Mouse (Mus musculus) hindbrain, embryonic 10.5 days (tissue): ENCODE data around the gene Nsf. TPM values are rescaled to one million over a fixed set of nuclear protein-coding genes. Genes with fewer than 3 reads are reported as not detected.
"Not testable (repeated sequence)": the region's sequence is repeated elsewhere in the genome, so short reads cannot be mapped to it uniquely, and the experiment has no call there.

Experiments used
- DNase-seq: peaks from one replicate; pipeline ENCODE4 v3.0.0-alpha.2; 2017; ENCODE audit warnings: low spot score
- H3K27ac ChIP-seq: fragments of 300-500 bp; sonication (generic); 2 replicates; pipeline ENCODE4 v1.5.1; 2016; ENCODE audit warnings: mild to moderate bottlenecking, moderate library complexity
- H3K27me3 ChIP-seq: fragments of 300-500 bp; sonication (generic); 2 replicates; pipeline ENCODE4 v1.6.1; 2016; ENCODE audit warnings: mild to moderate bottlenecking; ENCODE audit not compliant: poor library complexity, insufficient read depth, severe bottlenecking
- H3K36me3 ChIP-seq: fragments of 300-500 bp; sonication (generic); 2 replicates; pipeline ENCODE4 v1.6.1; 2016; ENCODE audit warnings: mild to moderate bottlenecking, moderate library complexity
- H3K4me1 ChIP-seq: fragments of 300-500 bp; sonication (generic); replicated peaks from 2 replicates; pipeline ENCODE4 v1.6.1; 2016; ENCODE audit warnings: mild to moderate bottlenecking
- H3K4me3 ChIP-seq: fragments of 300-500 bp; sonication (generic); 2 replicates; pipeline ENCODE4 v1.5.1; 2016; ENCODE audit warnings: mild to moderate bottlenecking, moderate library complexity
- H3K9me3 ChIP-seq: fragments of 300-500 bp; sonication (generic); 2 replicates; pipeline ENCODE4 v1.6.1; 2016; ENCODE audit warnings: mild to moderate bottlenecking, moderate library complexity
- WGBS: fragments of 180-500 bp; shearing (Covaris S2); methylation state at CpG from one replicate; pipeline ENCODE4 v1.1.7; 2016; 5-methylcytosine and 5-hydroxymethylcytosine counted together
- polyA plus RNA-seq: library from polyadenylated mRNA; unstranded; fragments of >200 nt; fragmentation: Nextera tagmentation; extraction: Ambion mirVana; gene quantifications from 2 replicates; pipeline ENCODE4 v1.2.1, GENCODE M21; 2016

Nsf gene
- polyA plus RNA-seq, 1 experiment from 2014 or later: 53.1 TPM

GRCm38 (mm10) chr11:103905506-103905905, 48.4 kb downstream of the Nsf start:
- Histone ChIP-seq H3K9me3 (no peaks in the 10 kb centered on the region), H3K4me1 (peaks cover 9% of the 10 kb centered on the region), H3K36me3 (peaks cover 28% of the 10 kb centered on the region), H3K27me3 (no peaks in the 10 kb centered on the region), H3K4me3 (no peak overlapping the region), H3K27ac (no peak overlapping the region)
- no peak for DNase-seq
- WGBS: 87% methylated on average over 9 of the region's 9 CpGs

DNA sequence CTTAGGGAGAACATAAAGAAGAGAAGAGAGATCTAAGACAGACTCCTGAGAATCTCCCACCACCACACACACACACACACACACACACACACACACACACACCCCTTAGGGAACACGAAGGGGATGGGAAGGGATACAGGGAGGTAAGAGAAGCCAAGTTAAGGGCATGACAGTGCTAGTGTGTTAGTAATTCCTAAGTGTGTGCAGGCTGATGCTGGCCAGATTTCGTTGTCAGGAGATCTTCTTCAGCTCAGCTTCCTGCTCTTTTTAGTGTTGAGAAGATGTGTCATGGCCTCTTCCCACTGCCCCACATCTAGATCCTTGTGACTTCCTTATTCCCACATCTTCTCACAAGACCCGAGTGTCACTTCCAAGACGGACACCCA, 52.3 kb downstream of the Nsf start:
- Histone ChIP-seq H3K36me3 (peaks cover 10% of the 10 kb centered on the region), H3K4me1 (peaks cover 5% of the 10 kb centered on the region), H3K27ac (no peak overlapping the region), H3K9me3 (no peaks in the 10 kb centered on the region), H3K4me3 (no peak overlapping the region), H3K27me3 (no peaks in the 10 kb centered on the region)
- DNase-seq: no peak
- WGBS: 94% methylated on average over 4 of the region's 4 CpGs

- H3K36me3 ChIP-seq: peaks cover 10% of the 10 kb centered on the region
- no peak for DNase-seq
- H3K27ac ChIP-seq: no peak overlapping the region
- WGBS: 72% methylated on average over 20 of the region's 20 CpGs
- no peaks in the 10 kb centered on the region for H3K27me3 ChIP-seq
- H3K4me3 ChIP-seq: no peak overlapping the region
- no peaks in the 10 kb centered on the region for H3K4me1 ChIP-seq
- no peaks in the 10 kb centered on the region for H3K9me3 ChIP-seq
Measured at GRCm38 (mm10) chr11:103900803-103901580, 52.9 kb downstream of the Nsf start.

DNA sequence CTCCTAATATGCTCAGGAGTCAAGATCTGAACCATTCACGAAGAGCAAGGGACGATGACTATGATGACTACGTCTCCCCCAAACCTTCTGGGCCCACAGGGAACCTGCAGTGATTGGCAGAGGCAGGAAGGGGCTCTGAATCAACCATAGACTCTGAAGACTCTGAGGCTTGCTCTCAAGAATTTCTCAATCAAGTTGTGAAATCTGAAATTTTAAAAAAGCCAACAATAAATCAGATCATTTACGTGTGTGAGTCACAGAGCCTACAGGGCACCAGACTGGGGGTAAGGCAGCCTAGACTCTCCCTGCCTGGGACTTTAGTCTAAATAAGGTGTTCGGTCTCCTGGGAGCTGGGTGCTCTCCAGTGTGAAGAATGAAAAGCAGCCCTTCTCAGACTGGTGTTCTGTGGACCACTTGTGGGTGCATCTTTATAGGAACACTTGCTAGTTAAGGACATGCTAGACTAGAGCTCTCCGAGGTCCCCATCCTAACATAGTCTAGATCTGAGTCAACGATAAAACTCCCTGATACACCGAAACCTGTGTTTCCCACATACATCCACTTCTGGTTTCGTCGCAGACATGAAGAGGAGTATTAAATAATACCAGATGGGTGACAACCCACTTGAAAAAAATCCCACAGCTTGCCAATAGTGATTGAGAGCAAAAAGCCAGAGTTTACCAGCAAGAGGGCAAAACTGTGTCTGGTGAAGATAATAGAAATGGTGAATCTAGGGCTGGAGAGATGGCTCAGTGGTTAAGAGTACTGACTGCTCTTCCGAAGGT, 56.7 kb downstream of the Nsf start:
- H3K27me3 ChIP-seq: no peaks in the 10 kb centered on the region
- DNase-seq: no peak
- no peak overlapping the region for H3K4me3 ChIP-seq
- no peak overlapping the region for H3K27ac ChIP-seq
- H3K9me3 ChIP-seq: no peaks in the 10 kb centered on the region
- WGBS: 93% methylated on average over 11 of the region's 11 CpGs
- no peaks in the 10 kb centered on the region for H3K4me1 ChIP-seq
- H3K36me3 ChIP-seq: peaks cover 19% of the 10 kb centered on the region

DNA sequence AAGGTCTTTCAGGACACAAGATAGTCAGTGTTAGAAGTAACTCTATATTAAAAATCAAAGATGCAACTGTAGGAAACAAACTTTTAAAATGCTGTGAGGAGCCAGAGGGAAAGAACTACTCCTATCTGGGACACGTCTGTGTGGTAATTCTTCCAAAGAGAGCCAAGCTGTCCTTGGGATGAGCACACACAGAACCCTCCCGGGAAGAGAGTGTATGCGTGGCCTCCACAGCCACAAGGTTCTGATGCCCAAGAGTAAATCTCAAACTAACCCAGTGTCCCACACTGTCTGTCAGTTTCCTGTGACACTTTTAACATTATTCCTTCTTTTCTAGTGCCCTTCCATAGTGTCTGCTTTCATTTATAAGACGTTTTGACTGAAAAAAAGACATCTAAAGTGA, 57.8 kb downstream of the Nsf start:
- H3K36me3 ChIP-seq: peaks cover 19% of the 10 kb centered on the region
- DNase-seq: no peak
- no peak overlapping the region for H3K27ac ChIP-seq
- no peaks in the 10 kb centered on the region for H3K4me1 ChIP-seq
- H3K9me3 ChIP-seq: no peaks in the 10 kb centered on the region
- H3K4me3 ChIP-seq: no peak overlapping the region
- 88% methylated on average over 4 of the region's 4 CpGs for WGBS
- H3K27me3 ChIP-seq: no peaks in the 10 kb centered on the region

DNA sequence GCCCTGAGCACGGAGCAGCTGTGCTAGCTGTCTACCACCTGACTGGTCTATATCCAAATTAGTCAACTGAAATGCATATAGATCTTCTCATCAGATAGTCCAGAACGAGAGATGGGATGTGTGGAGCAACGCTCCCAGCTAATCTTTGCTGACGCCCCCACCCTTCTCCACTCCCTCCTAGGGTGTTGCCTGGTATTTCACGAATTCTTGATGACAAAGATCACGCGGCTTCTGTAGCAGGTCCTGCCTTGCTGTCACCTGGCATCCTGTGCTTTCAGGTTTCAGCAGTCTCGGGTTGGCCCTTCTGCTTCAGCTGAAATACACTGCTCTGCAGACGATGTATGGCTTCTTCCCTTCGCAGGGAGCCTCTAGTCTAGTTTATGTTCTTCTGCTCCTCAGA, 61.0 kb downstream of the Nsf start:
- Histone ChIP-seq H3K27me3 (no peaks in the 10 kb centered on the region), H3K4me3 (no peak overlapping the region), H3K27ac (no peak overlapping the region), H3K9me3 (no peaks in the 10 kb centered on the region), H3K36me3 (peaks cover 11% of the 10 kb centered on the region), H3K4me1 (0 out of 2 replicates have a peak, but pooled peaks cover 9% of the 10 kb centered on the region)
- DNase-seq: no peak
- WGBS: 90% methylated on average over 10 of the region's 10 CpGs

GRCm38 (mm10) chr11:103891781-103892180, 62.1 kb downstream of the Nsf start:
- Histone ChIP-seq H3K36me3 (peaks cover 14% of the 10 kb centered on the region), H3K27ac (no peak overlapping the region), H3K27me3 (no peaks in the 10 kb centered on the region), H3K9me3 (no peaks in the 10 kb centered on the region), H3K4me3 (no peak overlapping the region), H3K4me1 (0 out of 2 replicates have a peak, but pooled peaks cover 9% of the 10 kb centered on the region)
- 80% methylated on average over 10 of the region's 10 CpGs for whole genome bisulfite sequencing
- DNase-seq: no peak

- no peak for DNase-seq
- Histone ChIP-seq H3K9me3 (no peaks in the 10 kb centered on the region), H3K4me1 (peaks cover 16% of the 10 kb centered on the region), H3K36me3 (peaks cover 14% of the 10 kb centered on the region), H3K4me3 (no peak overlapping the region), H3K27me3 (no peaks in the 10 kb centered on the region), H3K27ac (no peak overlapping the region)
- WGBS: 84% methylated on average over 23 of the region's 23 CpGs
Measured at GRCm38 (mm10) chr11:103890337-103891186, 63.3 kb downstream of the Nsf start.

DNA sequence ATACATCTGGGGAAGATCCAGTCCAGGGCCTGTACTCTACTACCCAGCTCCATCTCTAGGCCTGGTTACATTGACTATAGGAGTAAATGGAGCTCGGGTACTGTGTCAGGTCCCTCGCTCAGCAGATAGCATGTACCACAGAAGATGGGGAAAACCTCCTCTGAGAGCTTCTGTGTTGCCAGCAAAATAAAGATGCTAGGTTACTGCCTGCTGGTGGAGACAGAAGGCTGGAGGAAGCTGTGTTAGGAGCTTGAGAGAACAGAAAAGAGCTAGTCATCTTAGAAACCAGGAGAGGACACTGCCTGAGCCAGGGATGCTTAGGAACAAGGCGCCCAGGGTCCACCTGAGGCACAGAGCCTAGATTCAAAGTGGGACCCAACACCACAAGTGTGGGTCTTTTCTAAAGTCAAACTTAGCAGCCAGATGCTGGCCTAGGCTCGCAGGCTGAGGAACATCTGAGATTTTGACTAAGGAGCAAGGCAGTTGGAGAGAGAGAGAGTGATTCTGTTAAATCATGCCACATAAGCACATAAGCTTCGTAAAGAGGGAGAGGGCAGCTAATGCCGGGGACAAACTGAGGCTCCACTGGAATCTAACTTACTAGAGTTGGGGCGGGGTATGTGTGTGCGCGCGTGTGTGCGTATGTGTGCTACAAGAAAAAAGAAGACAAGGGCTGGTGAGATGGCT, 66.0 kb downstream of the Nsf start:
- WGBS: 96% methylated on average over 11 of the region's 11 CpGs
- Histone ChIP-seq H3K4me1 (peaks cover 34% of the 10 kb centered on the region), H3K4me3 (no peak overlapping the region), H3K27ac (no peak overlapping the region), H3K27me3 (no peaks in the 10 kb centered on the region), H3K9me3 (no peaks in the 10 kb centered on the region), H3K36me3 (peaks cover 22% of the 10 kb centered on the region)
- no peak for DNase-seq

DNA sequence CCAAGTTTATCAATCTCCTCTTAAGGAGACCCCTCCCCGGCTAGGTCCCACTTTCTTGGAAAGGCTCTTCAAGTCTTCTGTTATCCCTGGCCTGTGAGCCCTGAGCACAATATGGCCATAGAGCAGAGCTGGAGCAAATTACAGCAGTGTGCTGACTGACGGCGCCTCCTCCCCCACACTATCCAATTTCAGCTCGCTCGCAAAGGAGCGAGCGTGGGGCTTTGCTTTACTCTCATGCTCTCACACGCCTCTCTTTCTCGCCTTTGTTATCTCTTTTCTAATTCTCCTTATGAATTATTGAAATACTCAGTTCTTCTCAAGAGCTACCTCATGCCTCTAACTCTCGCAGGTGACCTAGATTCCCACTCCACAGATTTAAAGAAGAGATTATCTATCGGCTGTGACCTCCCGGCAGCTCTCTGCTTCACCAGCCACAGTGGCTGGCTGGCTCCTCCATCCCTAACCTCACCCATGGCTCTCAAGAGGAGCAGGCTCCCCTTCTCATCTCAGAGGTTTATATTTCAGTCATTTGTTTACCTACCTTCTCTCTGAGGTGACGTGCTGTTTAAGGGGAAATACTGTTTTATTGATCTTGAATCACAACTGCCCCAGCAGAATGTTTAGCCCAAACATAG, 69.0 kb downstream of the Nsf start:
- Histone ChIP-seq H3K27me3 (no peaks in the 10 kb centered on the region), H3K4me1 (peaks cover 26% of the 10 kb centered on the region), H3K9me3 (no peaks in the 10 kb centered on the region), H3K27ac (peak overlapping the region; percentile 83), H3K4me3 (peak overlapping the region; percentile 37), H3K36me3 (peaks cover 44% of the 10 kb centered on the region)
- DNase-seq: peak; percentile 68
- WGBS: 8% methylated on average over 13 of the region's 13 CpGs

DNA sequence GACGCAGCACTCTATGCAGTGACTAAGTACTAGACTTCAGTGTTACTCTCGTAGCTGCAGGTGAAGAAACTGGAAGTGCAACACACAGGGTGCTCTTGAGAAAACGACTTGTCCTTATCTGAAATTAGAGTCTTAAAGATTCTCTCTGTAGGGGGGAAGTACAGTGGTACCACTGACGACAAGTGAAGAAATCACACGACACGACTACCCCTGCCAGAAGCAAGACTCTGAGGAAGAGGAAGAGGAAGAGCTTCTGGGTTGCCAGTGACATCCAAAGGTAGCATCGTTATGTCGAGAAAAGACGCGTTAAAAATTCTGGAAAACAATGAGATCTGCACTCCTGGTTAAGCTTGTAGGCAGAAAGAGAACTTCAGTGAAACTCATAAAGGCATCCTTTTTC, 70.1 kb downstream of the Nsf start:
- peak overlapping the region; percentile 83; the same call in 1 of the 2 replicates for H3K27ac ChIP-seq
- H3K4me1 ChIP-seq: peaks cover 26% of the 10 kb centered on the region
- H3K9me3 ChIP-seq: no peaks in the 10 kb centered on the region
- 93% methylated on average over 10 of the region's 10 CpGs for WGBS
- H3K4me3 ChIP-seq: no peak overlapping the region
- peaks cover 47% of the 10 kb centered on the region for H3K36me3 ChIP-seq
- H3K27me3 ChIP-seq: no peaks in the 10 kb centered on the region
- no peak for DNase-seq

DNA sequence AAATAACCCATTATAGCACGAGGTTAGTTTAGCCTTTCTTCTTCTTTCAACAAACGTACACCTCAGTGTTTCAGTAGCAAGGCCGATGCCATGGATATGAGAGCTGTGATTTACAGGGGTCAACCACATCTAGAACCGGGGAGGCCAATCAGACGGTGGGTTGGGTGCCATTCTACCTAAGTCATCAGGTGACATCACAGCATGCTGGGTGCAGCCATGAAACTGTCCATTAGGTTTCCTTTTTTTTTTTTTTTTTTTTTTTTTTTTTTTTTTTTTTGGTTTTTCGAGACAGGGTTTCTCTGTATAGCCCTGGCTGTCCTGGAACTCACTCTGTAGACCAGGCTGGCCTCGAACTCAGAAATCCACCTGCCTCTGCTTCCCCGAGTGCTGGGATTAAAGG, 74.4 kb downstream of the Nsf start:
- H3K4me3 ChIP-seq, H3K9me3 ChIP-seq, H3K27me3 ChIP-seq, H3K27ac ChIP-seq, DNase-seq, H3K4me1 ChIP-seq: not testable (repeated sequence)
- WGBS: 95% methylated on average over 7 of the region's 8 CpGs
- peaks cover 49% of the 10 kb centered on the region for H3K36me3 ChIP-seq
